22 mouse cellular contexts compared by ENCODE assay signal in the genomic region with DNA sequence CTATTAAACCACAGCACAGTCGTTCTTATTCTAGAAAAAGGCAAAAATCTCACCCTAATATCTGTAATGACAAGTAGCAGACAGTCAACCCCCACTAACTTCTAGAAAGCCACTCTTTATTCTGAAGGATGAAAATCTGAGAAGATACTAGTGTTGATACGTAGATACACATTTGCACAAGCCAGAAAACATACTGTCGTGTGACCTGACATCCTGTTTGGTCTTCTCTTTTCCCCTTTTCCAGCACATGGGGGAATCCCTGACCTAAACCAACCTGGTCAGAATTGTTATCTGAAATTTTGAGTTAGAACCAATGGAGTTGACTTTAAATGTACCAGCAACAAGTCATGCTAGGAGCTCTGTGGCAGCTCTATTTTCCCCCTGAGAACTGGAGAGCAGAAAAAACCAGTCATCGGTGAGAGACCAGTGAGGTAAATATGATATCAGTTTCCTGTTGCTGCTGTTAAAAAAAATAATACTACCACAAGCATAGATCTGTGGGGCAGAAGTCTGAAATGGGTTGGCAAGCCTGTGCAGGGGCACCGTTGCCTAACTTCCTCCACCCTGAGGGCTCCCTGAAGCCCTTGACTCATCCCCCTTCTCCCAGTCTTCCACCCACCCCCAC. TPM values are rescaled to one million over a fixed set of nuclear protein-coding genes. Genes with fewer than 3 reads are reported as not detected.
DNase-seq lines count a peak whose midpoint lies in the region; ATAC-seq and TF ChIP-seq lines count a peak whose summit lies in the region.
"Had no signal": no experiment of that assay in that cellular context is flagged by ENCODE, and none has a peak within 500 bp of the region (broad histone marks: within the 10 kb centered on the region; RNA-seq: fewer than 3 reads in every experiment).

No protein-coding gene starts in this region.

- peak; percentile 73 for DNase-seq in CD4-positive, CD25-positive, alpha-beta regulatory T cell, adult 2 months (ENCODE audit: low read depth, low spot score)
- peak; percentile 33 for DNase-seq in splenic B cell, adult 2 months (ENCODE audit: low read depth, low spot score)
- DNase-seq in layer of hippocampus, postnatal 25 days (ENCODE audit: extremely low spot score in 1 of 2, low spot score in 1 of 2): no peak
- no peak for DNase-seq in left cerebral cortex, adult 18-20 months (ENCODE audit: low spot score in 2 of 2)
- DNase-seq: adrenal gland, postnatal 36 days; cerebellum, adult 9-11 months; embryo, embryonic 11 days; gastrocnemius, postnatal 14 days; kidney, adult 11 months; lung, postnatal 14 days had no signal

- H3K4me2 ChIP-seq in heart, embryonic 11.5 days: no peak overlapping the region
- H3K4me2 ChIP-seq: embryonic facial prominence, embryonic 15.5 days; hindbrain, embryonic 15.5 days; limb, embryonic 13.5 days; midbrain, embryonic 13.5 days had no signal

- TF ChIP-seq CTCF in bone marrow macrophage, adult 2 months (IDR thresholded peaks at IDR 0.05; ENCODE audit: low read depth, low read length): no peak

- no peak for TF ChIP-seq POLR2A in bone marrow macrophage, adult 2 months (IDR thresholded peaks at IDR 0.05; ENCODE audit: borderline replicate concordance, low read depth, low read length)

- 81% methylated on average over 5 of the region's 5 CpGs for WGBS in heart, embryonic 11.5 days (ENCODE audit: insufficient replicate concordance)

- H3K4me1 ChIP-seq in bone marrow macrophage, adult 2 months (ENCODE audit: control insufficient read depth, insufficient read depth, low read length): peaks cover 42% of the 10 kb centered on the region
- H3K4me1 ChIP-seq in heart, embryonic 11.5 days (ENCODE audit: control insufficient read depth, insufficient read depth, low read length): no peaks in the 10 kb centered on the region
- H3K4me1 ChIP-seq: embryonic facial prominence, embryonic 15.5 days; forebrain, embryonic 10.5 days; hindbrain, embryonic 15.5 days; limb, embryonic 13.5 days; midbrain, embryonic 13.5 days had no signal

- H3K4me3 ChIP-seq in bone marrow macrophage, adult 2 months (ENCODE audit: insufficient read depth, low read length): no peak overlapping the region
- no peak overlapping the region for H3K4me3 ChIP-seq in heart, embryonic 11.5 days (ENCODE audit: low read depth, low read length)
- H3K4me3 ChIP-seq: embryonic facial prominence, embryonic 15.5 days; forebrain, embryonic 10.5 days; hindbrain, embryonic 15.5 days; left cerebral cortex, adult 2 months; limb, embryonic 13.5 days; midbrain, embryonic 13.5 days; myocyte had no signal

- no peaks in the 10 kb centered on the region for H3K9me3 ChIP-seq in heart, embryonic 11.5 days (replicated peaks; ENCODE audit: control insufficient read depth, low read length)
- H3K9me3 ChIP-seq: embryonic facial prominence, embryonic 15.5 days; forebrain, embryonic 10.5 days; hindbrain, embryonic 15.5 days; limb, embryonic 13.5 days; midbrain, embryonic 13.5 days had no signal

- H3K36me3 ChIP-seq in splenic B cell, adult 2 months (ENCODE audit: control insufficient read depth, insufficient read depth, low read length, poor library complexity, severe bottlenecking): no peaks in the 10 kb centered on the region
- no peaks in the 10 kb centered on the region for H3K36me3 ChIP-seq in heart, embryonic 11.5 days (ENCODE audit: control insufficient read depth, insufficient read depth, low read length)
- H3K36me3 ChIP-seq: embryonic facial prominence, embryonic 15.5 days; forebrain, embryonic 10.5 days; hindbrain, embryonic 15.5 days; limb, embryonic 13.5 days; midbrain, embryonic 13.5 days had no signal

- ATAC-seq in megakaryocyte, adult 5-6 weeks (ENCODE audit: poor library complexity, severe bottlenecking): peak; percentile 80
- ATAC-seq in heart, embryonic 11.5 days (replicated peaks; ENCODE audit: insufficient number of reproducible peaks, low FRiP score, low TSS enrichment): no peak
- ATAC-seq: midbrain, embryonic 13.5 days; Patski had no signal

- H3K27ac ChIP-seq in bone marrow macrophage, adult 2 months (ENCODE audit: insufficient read depth, low read depth, low read length): peak overlapping the region; percentile 65
- no peak overlapping the region for H3K27ac ChIP-seq in heart, embryonic 11.5 days (ENCODE audit: low read depth, low read length)
- H3K27ac ChIP-seq: embryonic facial prominence, embryonic 15.5 days; forebrain, embryonic 10.5 days; hindbrain, embryonic 15.5 days; kidney, postnatal 0 days; left cerebral cortex, adult 2 months; limb, embryonic 13.5 days; midbrain, embryonic 13.5 days had no signal

- no peak overlapping the region for H3K9ac ChIP-seq in heart, embryonic 11.5 days (ENCODE audit: low read depth, low read length)
- H3K9ac ChIP-seq: embryonic facial prominence, embryonic 15.5 days; hindbrain, embryonic 15.5 days; limb, embryonic 13.5 days; midbrain, embryonic 13.5 days had no signal

- no peaks in the 10 kb centered on the region for H3K27me3 ChIP-seq in splenic B cell, adult 2 months (ENCODE audit: control insufficient read depth, insufficient read depth, low read length, poor library complexity, severe bottlenecking)
- H3K27me3 ChIP-seq in heart, embryonic 11.5 days (ENCODE audit: control insufficient read depth, insufficient read depth, low read length): no peaks in the 10 kb centered on the region
- H3K27me3 ChIP-seq: embryonic facial prominence, embryonic 15.5 days; hindbrain, embryonic 15.5 days; limb, embryonic 13.5 days; midbrain, embryonic 13.5 days; Patski had no signal

RNA-seq across cellular contexts. Expression of gene Ptger2, which starts 53.0 kb away (rescaled TPM):
- polyA plus RNA-seq in bone marrow macrophage, adult 2 months (2012; ENCODE audit: insufficient read depth, insufficient read length, missing spikeins): 6.1 and 8.4 TPM in 2 replicates
- 7.2 and 8.8 TPM in 2 replicates for total RNA-seq in megakaryocyte, adult 5-6 weeks (2015)
- total RNA-seq in megakaryocyte, adult 5-6 weeks (2017): 4.9 and 6.7 TPM in 2 replicates
- total RNA-seq in layer of hippocampus, postnatal 25 days (2021): under 1 TPM; 0.22 to 0.23 TPM
- not detected in 2 replicates for polyA plus RNA-seq in heart, embryonic 11.5 days (2014; fragmentation: Nextera tagmentation; extraction: Ambion mirVana)
- total RNA-seq in left cerebral cortex, adult 18-20 months (2021): under 1 TPM; 0.37 to 0.42 TPM
- polyA plus RNA-seq: forebrain, embryonic 10.5 days had no signal

Comparison
In these comparisons a context has a peak if more than half of its experiments do, and no peak if none do; other contexts are left out.
1. DNase-seq: peak in CD4-positive, CD25-positive, alpha-beta regulatory T cell, adult 2 months (single experiment) and splenic B cell, adult 2 months (single experiment); none in layer of hippocampus, postnatal 25 days (0 of 2) and left cerebral cortex, adult 18-20 months (0 of 2).
2. RNA of gene Ptger2, which starts 53.0 kb away (total RNA-seq): 4.9 to 8.8 TPM in megakaryocyte, adult 5-6 weeks; 0.37 to 0.42 TPM in left cerebral cortex, adult 18-20 months and 0.22 to 0.23 TPM in layer of hippocampus, postnatal 25 days; every median in the first group is over 4 times any median in the second.